In genomic region chr9:54995645-54996044, GRCm38 (mm10) we compare ENCODE assay signal across 29 mouse cellular contexts. TPM values are rescaled to one million over a fixed set of nuclear protein-coding genes. Genes with fewer than 3 reads are reported as not detected.
A peak's percentile ranks its signal among the peaks of the same experiment; 100 is the strongest.
DNase-seq lines count a peak whose midpoint lies in the region; ATAC-seq lines count a peak whose summit lies in the region.
"Had no signal": no experiment of that assay in that cellular context is flagged by ENCODE, and none has a peak within 500 bp of the region (broad histone marks: within the 10 kb centered on the region; RNA-seq: fewer than 3 reads in every experiment).

No protein-coding gene starts in this region.

- no peak overlapping the region for H3K4me2 ChIP-seq in liver, embryonic 15.5 days
- no peak overlapping the region for H3K4me2 ChIP-seq in hindbrain, embryonic 12.5 days (replicated peaks)
- H3K4me2 ChIP-seq: embryonic facial prominence, embryonic 13.5 days; lung, embryonic 14.5 days; midbrain, embryonic 12.5 days; neural tube, embryonic 13.5 days; stomach, embryonic 15.5 days had no signal

- no peaks in the 10 kb centered on the region for H3K4me1 ChIP-seq in heart, embryonic 10.5 days
- 0 out of 2 replicates have a peak, but pooled peaks cover 4% of the 10 kb centered on the region for H3K4me1 ChIP-seq in liver, embryonic 15.5 days (replicated peaks)
- peaks cover 3% of the 10 kb centered on the region; the same call in 1 of the 2 replicates for H3K4me1 ChIP-seq in hindbrain, embryonic 12.5 days
- H3K4me1 ChIP-seq: embryonic facial prominence, embryonic 13.5 days; hindbrain, embryonic 10.5 days; midbrain, embryonic 12.5 days; neural tube, embryonic 13.5 days; stomach, embryonic 15.5 days had no signal

- H3K27me3 ChIP-seq in heart, embryonic 10.5 days (ENCODE audit: insufficient read depth, poor library complexity, severe bottlenecking): no peaks in the 10 kb centered on the region
- H3K27me3 ChIP-seq in liver, embryonic 15.5 days: peaks cover 16% of the 10 kb centered on the region; the same call in 1 of the 2 replicates
- no peaks in the 10 kb centered on the region for H3K27me3 ChIP-seq in hindbrain, embryonic 12.5 days
- H3K27me3 ChIP-seq: embryonic facial prominence, embryonic 13.5 days; midbrain, embryonic 12.5 days; neural tube, embryonic 13.5 days; stomach, embryonic 15.5 days had no signal

- H3K9ac ChIP-seq in liver, embryonic 15.5 days: no peak overlapping the region
- H3K9ac ChIP-seq in hindbrain, embryonic 12.5 days: no peak overlapping the region
- H3K9ac ChIP-seq: embryonic facial prominence, embryonic 13.5 days; lung, embryonic 14.5 days; midbrain, embryonic 12.5 days; neural tube, embryonic 13.5 days; stomach, embryonic 15.5 days had no signal

- H3K9me3 ChIP-seq in heart, embryonic 10.5 days: no peaks in the 10 kb centered on the region
- no peaks in the 10 kb centered on the region for H3K9me3 ChIP-seq in liver, embryonic 15.5 days (replicated peaks)
- H3K9me3 ChIP-seq in hindbrain, embryonic 12.5 days (replicated peaks): no peaks in the 10 kb centered on the region
- H3K9me3 ChIP-seq: embryonic facial prominence, embryonic 13.5 days; forebrain, embryonic 10.5 days; hindbrain, embryonic 10.5 days; midbrain, embryonic 12.5 days; neural tube, embryonic 13.5 days; stomach, embryonic 15.5 days had no signal

- ATAC-seq in liver, embryonic 15.5 days (ENCODE audit: insufficient read depth): peak; percentile 49
- no peak for ATAC-seq in granulocyte monocyte progenitor cell, adult 5-6 weeks (replicated peaks; ENCODE audit: poor library complexity, severe bottlenecking)
- ATAC-seq in hindbrain, embryonic 12.5 days (ENCODE audit: low FRiP score): no peak
- ATAC-seq: forebrain, embryonic 16.5 days; intestine, embryonic 16.5 days had no signal

- WGBS in heart, embryonic 10.5 days: 38% methylated on average over 3 of the region's 3 CpGs
- 18% methylated on average over 3 of the region's 3 CpGs for WGBS in liver, embryonic 15.5 days (ENCODE audit: insufficient replicate concordance)
- WGBS in hindbrain, embryonic 12.5 days: 86% methylated on average over 3 of the region's 3 CpGs

- no peaks in the 10 kb centered on the region for H3K36me3 ChIP-seq in heart, embryonic 10.5 days
- no peaks in the 10 kb centered on the region for H3K36me3 ChIP-seq in liver, embryonic 15.5 days (replicated peaks)
- no peaks in the 10 kb centered on the region for H3K36me3 ChIP-seq in hindbrain, embryonic 12.5 days
- H3K36me3 ChIP-seq: embryonic facial prominence, embryonic 13.5 days; forebrain, embryonic 10.5 days; hindbrain, embryonic 10.5 days; midbrain, embryonic 12.5 days; neural tube, embryonic 13.5 days; stomach, embryonic 15.5 days had no signal

- DNase-seq in heart, adult 11 months: peak; percentile 73
- no peak for DNase-seq in heart, embryonic 10.5 days (ENCODE audit: low spot score)
- peak; percentile 33 for DNase-seq in c-Kit-positive CD71-positive TER-119-positive erythroid progenitor cells, embryonic 14.5 days (ENCODE audit: low spot score)
- no peak for DNase-seq in kidney, adult 8-10 months
- DNase-seq: adrenal gland, postnatal 25 days; cerebellum, adult 9-10 months; gastrocnemius, adult 2 months; gastrocnemius, postnatal 36 days; heart, postnatal 14 days; kidney, adult 9 months; kidney, postnatal 10 days; layer of hippocampus, postnatal 36 days; left cerebral cortex, postnatal 4 days; lung, embryonic 14.5 days; lung, postnatal 14 days; right cerebral cortex, postnatal 25 days had no signal

- no peak overlapping the region for H3K27ac ChIP-seq in heart, embryonic 10.5 days
- H3K27ac ChIP-seq in liver, embryonic 15.5 days (replicated peaks): no peak overlapping the region
- no peak overlapping the region for H3K27ac ChIP-seq in hindbrain, embryonic 12.5 days
- H3K27ac ChIP-seq: embryonic facial prominence, embryonic 13.5 days; forebrain, embryonic 10.5 days; gastrocnemius, adult 2 months; hindbrain, embryonic 10.5 days; midbrain, embryonic 12.5 days; neural tube, embryonic 13.5 days; stomach, embryonic 15.5 days had no signal

- no peak overlapping the region for H3K4me3 ChIP-seq in heart, embryonic 10.5 days
- no peak overlapping the region for H3K4me3 ChIP-seq in liver, embryonic 15.5 days (replicated peaks)
- no peak overlapping the region for H3K4me3 ChIP-seq in hindbrain, embryonic 12.5 days
- H3K4me3 ChIP-seq: embryonic facial prominence, embryonic 13.5 days; forebrain, embryonic 10.5 days; gastrocnemius, adult 2 months; hindbrain, embryonic 10.5 days; midbrain, embryonic 12.5 days; neural tube, embryonic 13.5 days; stomach, embryonic 15.5 days had no signal

RNA-seq across cellular contexts. Expression of gene Chrna5, which starts 15.0 kb away (rescaled TPM):
- 0.22 and 0.30 TPM in 2 replicates for polyA plus RNA-seq in heart, embryonic 10.5 days (2016; fragmentation: Nextera tagmentation; extraction: Ambion mirVana)
- polyA plus RNA-seq in liver, embryonic 15.5 days (2015; fragmentation: Nextera tagmentation; extraction: Ambion mirVana): 0.05 TPM in 1 of 2 replicates, not detected in the other
- not detected in 2 replicates for total RNA-seq in granulocyte monocyte progenitor cell, adult 5-6 weeks (2014; fragmentation: Nextera tagmentation)
- total RNA-seq in granulocyte monocyte progenitor cell, adult 5-6 weeks (2017): not detected in 2 replicates
- 6.4 and 7.8 TPM in 2 replicates for polyA plus RNA-seq in hindbrain, embryonic 12.5 days (2016; fragmentation: Nextera tagmentation; extraction: Ambion mirVana)
- total RNA-seq: gastrocnemius, adult 2 months; gastrocnemius, postnatal 36 days; heart, adult 8-10 months; heart, postnatal 14 days had no signal

RNA-seq across cellular contexts. Expression of gene Chrna3, which starts 30.7 kb away (rescaled TPM):
- polyA plus RNA-seq in heart, embryonic 10.5 days (2016; fragmentation: Nextera tagmentation; extraction: Ambion mirVana): 0.16 and 0.49 TPM in 2 replicates
- 0.08 TPM in 1 of 2 replicates, not detected in the other for polyA plus RNA-seq in liver, embryonic 15.5 days (2015; fragmentation: Nextera tagmentation; extraction: Ambion mirVana)
- not detected in 2 replicates for total RNA-seq in granulocyte monocyte progenitor cell, adult 5-6 weeks (2014; fragmentation: Nextera tagmentation)
- total RNA-seq in granulocyte monocyte progenitor cell, adult 5-6 weeks (2017): not detected in 2 replicates
- 15.0 and 17.1 TPM in 2 replicates for polyA plus RNA-seq in hindbrain, embryonic 12.5 days (2016; fragmentation: Nextera tagmentation; extraction: Ambion mirVana)
- total RNA-seq: gastrocnemius, adult 2 months; gastrocnemius, postnatal 36 days; heart, adult 8-10 months had no signal

RNA-seq across cellular contexts. Expression of gene AY074887, which starts 44.8 kb away (rescaled TPM):
- 0.78 and 1.2 TPM in 2 replicates for polyA plus RNA-seq in heart, embryonic 10.5 days (2016; fragmentation: Nextera tagmentation; extraction: Ambion mirVana)
- polyA plus RNA-seq in liver, embryonic 15.5 days (2015; fragmentation: Nextera tagmentation; extraction: Ambion mirVana): 0.31 and 0.41 TPM in 2 replicates
- not detected in 2 replicates for total RNA-seq in granulocyte monocyte progenitor cell, adult 5-6 weeks (2014; fragmentation: Nextera tagmentation)
- total RNA-seq in granulocyte monocyte progenitor cell, adult 5-6 weeks (2017): not detected in 2 replicates
- polyA plus RNA-seq in hindbrain, embryonic 12.5 days (2016; fragmentation: Nextera tagmentation; extraction: Ambion mirVana): 1.2 and 1.4 TPM in 2 replicates
- total RNA-seq: adrenal gland, postnatal 25 days; gastrocnemius, adult 2 months; gastrocnemius, postnatal 36 days; heart, adult 8-10 months; heart, postnatal 14 days; left cerebral cortex, postnatal 4 days had no signal
- polyA plus RNA-seq: large intestine, adult 2 months had no signal

RNA-seq across cellular contexts. Expression of gene Psma4, which starts 45.1 kb away (rescaled TPM):
- polyA plus RNA-seq in heart, embryonic 10.5 days (2016; fragmentation: Nextera tagmentation; extraction: Ambion mirVana): 269 and 307 TPM in 2 replicates
- polyA plus RNA-seq in liver, embryonic 15.5 days (2015; fragmentation: Nextera tagmentation; extraction: Ambion mirVana): 135 and 138 TPM in 2 replicates
- total RNA-seq in granulocyte monocyte progenitor cell, adult 5-6 weeks (2014; fragmentation: Nextera tagmentation): 265 and 329 TPM in 2 replicates
- total RNA-seq in granulocyte monocyte progenitor cell, adult 5-6 weeks (2017): 370 and 473 TPM in 2 replicates
- 267 and 282 TPM in 2 replicates for polyA plus RNA-seq in hindbrain, embryonic 12.5 days (2016; fragmentation: Nextera tagmentation; extraction: Ambion mirVana)

RNA-seq across cellular contexts. Expression of gene Chrnb4, which starts 52.9 kb away (rescaled TPM):
- polyA plus RNA-seq in heart, embryonic 10.5 days (2016; fragmentation: Nextera tagmentation; extraction: Ambion mirVana): 0.28 and 0.59 TPM in 2 replicates
- not detected in 2 replicates for polyA plus RNA-seq in liver, embryonic 15.5 days (2015; fragmentation: Nextera tagmentation; extraction: Ambion mirVana)
- not detected in 2 replicates for total RNA-seq in granulocyte monocyte progenitor cell, adult 5-6 weeks (2014; fragmentation: Nextera tagmentation)
- total RNA-seq in granulocyte monocyte progenitor cell, adult 5-6 weeks (2017): not detected in 2 replicates
- 1.5 and 2.0 TPM in 2 replicates for polyA plus RNA-seq in hindbrain, embryonic 12.5 days (2016; fragmentation: Nextera tagmentation; extraction: Ambion mirVana)
- total RNA-seq: gastrocnemius, adult 2 months; heart, postnatal 14 days had no signal

Comparison
In these comparisons a context has a peak if more than half of its experiments do, and no peak if none do; other contexts are left out.
1. DNase-seq: peak in heart, adult 11 months (single experiment) and c-Kit-positive CD71-positive TER-119-positive erythroid progenitor cells, embryonic 14.5 days (single experiment); none in heart, embryonic 10.5 days (single experiment) and kidney, adult 8-10 months (0 of 2).
2. RNA of gene Chrna3, which starts 30.7 kb away (polyA plus RNA-seq): 15.0 to 17.1 TPM in hindbrain, embryonic 12.5 days; 0.16 to 0.49 TPM in heart, embryonic 10.5 days and 0.08 TPM in liver, embryonic 15.5 days; every median in the first group is over 10 times any median in the second.